Mouse (Mus musculus): ENCODE measurements around the gene Bfsp2. TPM values are rescaled to one million over a fixed set of nuclear protein-coding genes. Genes with fewer than 3 reads are reported as not detected.

The Bfsp2 gene
- total RNA-seq, 1 experiment, result not detected

- H3K4me1 ChIP-seq (ENCODE audit: control insufficient read depth in 2 of 2, insufficient read depth in 2 of 2, low read length in 2 of 2, poor library complexity in 1 of 2), result no peaks in the 10 kb centered on the region
- no peaks in the 10 kb centered on the region for H3K9me3 ChIP-seq (ENCODE audit: control insufficient read depth, insufficient read depth, low read depth, low read length)
- H3K4me3 ChIP-seq (ENCODE audit: insufficient read depth in 1 of 2, low read depth in 1 of 2, low read length in 2 of 2, poor library complexity in 1 of 2, severe bottlenecking in 1 of 2), result no peak overlapping the region
- no peak overlapping the region for H3K27ac ChIP-seq (ENCODE audit: insufficient read depth, low read depth, low read length, poor library complexity, severe bottlenecking)
- H3K36me3 ChIP-seq (ENCODE audit: control insufficient read depth, insufficient read depth, low read length, poor library complexity, severe bottlenecking), result no peaks in the 10 kb centered on the region
- no peak for DNase-seq (ENCODE audit: low read depth, low spot score)
- in situ Hi-C loops (cut with MboI; ENCODE audit: low sequenced_read_pairs in 2 of 2, unreplicated experiment in 2 of 2), result no loop called here
- no peak overlapping the region for H3K9ac ChIP-seq (ENCODE audit: insufficient read depth, low read depth, low read length, poor library complexity, severe bottlenecking)
- TF ChIP-seq ZNF384 (IDR thresholded peaks at IDR 0.05; ENCODE audit: low read depth, low read length) (no peak), HCFC1 (IDR thresholded peaks at IDR 0.05; ENCODE audit: borderline replicate concordance, insufficient read depth, low read length) (no peak), MAFK (IDR thresholded peaks at IDR 0.05; ENCODE audit: insufficient read depth, low read depth, low read length) (no peak), CHD2 (IDR thresholded peaks at IDR 0.05; ENCODE audit: low read depth, low read length) (no peak), ZC3H11A (IDR thresholded peaks at IDR 0.05; ENCODE audit: borderline replicate concordance, low read depth, low read length) (no peak)
Measured at GRCm38 (mm10) chr9:103465711-103466220, 14.5 kb downstream of the Bfsp2 start.

- in situ Hi-C loops (cut with MboI; ENCODE audit: low sequenced_read_pairs in 2 of 2, unreplicated experiment in 2 of 2), result no loop called here
- Histone ChIP-seq H3K9me3 (ENCODE audit: control insufficient read depth, insufficient read depth, low read depth, low read length) (no peaks in the 10 kb centered on the region), H3K36me3 (ENCODE audit: control insufficient read depth, insufficient read depth, low read length, poor library complexity, severe bottlenecking) (no peaks in the 10 kb centered on the region), H3K9ac (ENCODE audit: insufficient read depth, low read depth, low read length, poor library complexity, severe bottlenecking) (no peak overlapping the region), H3K27ac (ENCODE audit: insufficient read depth, low read depth, low read length, poor library complexity, severe bottlenecking) (no peak overlapping the region), H3K4me3 (ENCODE audit: insufficient read depth in 1 of 2, low read depth in 1 of 2, low read length in 2 of 2, poor library complexity in 1 of 2, severe bottlenecking in 1 of 2) (no peak overlapping the region), H3K4me1 (ENCODE audit: control insufficient read depth in 2 of 2, insufficient read depth in 2 of 2, low read length in 2 of 2, poor library complexity in 1 of 2) (no peaks in the 10 kb centered on the region)
- no peak for TF ChIP-seq ZNF384 (IDR thresholded peaks at IDR 0.05; ENCODE audit: low read depth, low read length)
- no peak for DNase-seq (ENCODE audit: low read depth, low spot score)
Measured at GRCm38 (mm10) chr9:103465293-103465692, 14.9 kb downstream of the Bfsp2 start.

GRCm38 (mm10) chr9:103463833-103464232 is 16.4 kb downstream of the Bfsp2 start:
- TF ChIP-seq CHD2 (IDR thresholded peaks at IDR 0.05; ENCODE audit: low read depth, low read length) (no peak), MAFK (IDR thresholded peaks at IDR 0.05; ENCODE audit: insufficient read depth, low read depth, low read length) (no peak), ZNF384 (IDR thresholded peaks at IDR 0.05; ENCODE audit: low read depth, low read length) (no peak), HCFC1 (IDR thresholded peaks at IDR 0.05; ENCODE audit: borderline replicate concordance, insufficient read depth, low read length) (no peak), ZC3H11A (IDR thresholded peaks at IDR 0.05; ENCODE audit: borderline replicate concordance, low read depth, low read length) (no peak)
- DNase-seq (ENCODE audit: low read depth, low spot score), result no peak
- Histone ChIP-seq H3K4me1 (ENCODE audit: control insufficient read depth in 2 of 2, insufficient read depth in 2 of 2, low read length in 2 of 2, poor library complexity in 1 of 2) (no peaks in the 10 kb centered on the region), H3K9me3 (ENCODE audit: control insufficient read depth, insufficient read depth, low read depth, low read length) (no peaks in the 10 kb centered on the region), H3K4me3 (ENCODE audit: insufficient read depth in 1 of 2, low read depth in 1 of 2, low read length in 2 of 2, poor library complexity in 1 of 2, severe bottlenecking in 1 of 2) (no peak overlapping the region), H3K27ac (ENCODE audit: insufficient read depth, low read depth, low read length, poor library complexity, severe bottlenecking) (no peak overlapping the region), H3K36me3 (ENCODE audit: control insufficient read depth, insufficient read depth, low read length, poor library complexity, severe bottlenecking) (no peaks in the 10 kb centered on the region), H3K9ac (ENCODE audit: insufficient read depth, low read depth, low read length, poor library complexity, severe bottlenecking) (no peak overlapping the region)
- in situ Hi-C loops (cut with MboI; ENCODE audit: low sequenced_read_pairs in 2 of 2, unreplicated experiment in 2 of 2), result no loop called here

- no peak overlapping the region for H3K4me3 ChIP-seq (ENCODE audit: insufficient read depth in 1 of 2, low read depth in 1 of 2, low read length in 2 of 2, poor library complexity in 1 of 2, severe bottlenecking in 1 of 2)
- H3K4me1 ChIP-seq (ENCODE audit: control insufficient read depth in 2 of 2, insufficient read depth in 2 of 2, low read length in 2 of 2, poor library complexity in 1 of 2), result no peaks in the 10 kb centered on the region
- H3K9me3 ChIP-seq (ENCODE audit: control insufficient read depth, insufficient read depth, low read depth, low read length), result no peaks in the 10 kb centered on the region
- DNase-seq (ENCODE audit: low read depth, low spot score), result no peak
- no peaks in the 10 kb centered on the region for H3K36me3 ChIP-seq (ENCODE audit: control insufficient read depth, insufficient read depth, low read length, poor library complexity, severe bottlenecking)
- no peak overlapping the region for H3K9ac ChIP-seq (ENCODE audit: insufficient read depth, low read depth, low read length, poor library complexity, severe bottlenecking)
- in situ Hi-C loops (cut with MboI; ENCODE audit: low sequenced_read_pairs in 2 of 2, unreplicated experiment in 2 of 2), result no loop called here
- TF ChIP-seq MAFK (IDR thresholded peaks at IDR 0.05; ENCODE audit: insufficient read depth, low read depth, low read length), result no peak
- TF ChIP-seq CHD2 (IDR thresholded peaks at IDR 0.05; ENCODE audit: low read depth, low read length), result no peak
- no peak for TF ChIP-seq ZNF384 (IDR thresholded peaks at IDR 0.05; ENCODE audit: low read depth, low read length)
- TF ChIP-seq ZC3H11A (IDR thresholded peaks at IDR 0.05; ENCODE audit: borderline replicate concordance, low read depth, low read length), result no peak
- no peak for TF ChIP-seq HCFC1 (IDR thresholded peaks at IDR 0.05; ENCODE audit: borderline replicate concordance, insufficient read depth, low read length)
- no peak overlapping the region for H3K27ac ChIP-seq (ENCODE audit: insufficient read depth, low read depth, low read length, poor library complexity, severe bottlenecking)
Measured at GRCm38 (mm10) chr9:103459839-103460238, 20.4 kb downstream of the Bfsp2 start.

- H3K9me3 ChIP-seq (ENCODE audit: control insufficient read depth, insufficient read depth, low read depth, low read length), result no peaks in the 10 kb centered on the region
- in situ Hi-C loops (cut with MboI; ENCODE audit: low sequenced_read_pairs in 2 of 2, unreplicated experiment in 2 of 2), result no loop called here
- H3K27ac ChIP-seq (ENCODE audit: insufficient read depth, low read depth, low read length, poor library complexity, severe bottlenecking), result no peak overlapping the region
- TF ChIP-seq ZC3H11A (IDR thresholded peaks at IDR 0.05; ENCODE audit: borderline replicate concordance, low read depth, low read length) (no peak), MAFK (IDR thresholded peaks at IDR 0.05; ENCODE audit: insufficient read depth, low read depth, low read length) (no peak), HCFC1 (IDR thresholded peaks at IDR 0.05; ENCODE audit: borderline replicate concordance, insufficient read depth, low read length) (no peak), ZNF384 (IDR thresholded peaks at IDR 0.05; ENCODE audit: low read depth, low read length) (no peak), CHD2 (IDR thresholded peaks at IDR 0.05; ENCODE audit: low read depth, low read length) (no peak)
- H3K4me3 ChIP-seq (ENCODE audit: insufficient read depth in 1 of 2, low read depth in 1 of 2, low read length in 2 of 2, poor library complexity in 1 of 2, severe bottlenecking in 1 of 2), result no peak overlapping the region
- no peak for DNase-seq (ENCODE audit: low read depth, low spot score)
- no peaks in the 10 kb centered on the region for H3K36me3 ChIP-seq (ENCODE audit: control insufficient read depth, insufficient read depth, low read length, poor library complexity, severe bottlenecking)
- H3K9ac ChIP-seq (ENCODE audit: insufficient read depth, low read depth, low read length, poor library complexity, severe bottlenecking), result no peak overlapping the region
- no peaks in the 10 kb centered on the region for H3K4me1 ChIP-seq (ENCODE audit: control insufficient read depth in 2 of 2, insufficient read depth in 2 of 2, low read length in 2 of 2, poor library complexity in 1 of 2)
Measured at GRCm38 (mm10) chr9:103459307-103459706, 20.9 kb downstream of the Bfsp2 start.

All from ES-E14 (cell line).